Mouse (Mus musculus): ENCODE results near the gene Hdhd3. TPM values are rescaled to one million over a fixed set of nuclear protein-coding genes. Genes with fewer than 3 reads are reported as not detected.

The Hdhd3 gene
- total and polyA plus RNA-seq, 3 experiments, result 3.9 to 9.0 (median 4.0) TPM

- TF ChIP-seq CTCF (IDR thresholded peaks at IDR 0.05) (no peak), EP300 (IDR thresholded peaks at IDR 0.05; ENCODE audit: insufficient read depth, low read depth, low read length) (no peak), POLR2A (IDR thresholded peaks at IDR 0.05; ENCODE audit: insufficient read depth, low read depth, low read length) (no peak)
- H3K4me1 ChIP-seq (ENCODE audit: control insufficient read depth, insufficient read depth, low read length), result no peaks in the 10 kb centered on the region
- DNase-seq, result no peak
- no peak overlapping the region for H3K9ac ChIP-seq (ENCODE audit: low read depth, low read length)
- H3K4me3 ChIP-seq, result no peak overlapping the region
- no peaks in the 10 kb centered on the region for H3K36me3 ChIP-seq (ENCODE audit: control insufficient read depth, insufficient read depth, low read length)
- H3K79me2 ChIP-seq (replicated peaks; ENCODE audit: control insufficient read depth, insufficient read depth, low read length), result no peaks in the 10 kb centered on the region
- no peak overlapping the region for H3K27ac ChIP-seq
- H3K27me3 ChIP-seq (ENCODE audit: control insufficient read depth, insufficient read depth, low read length), result no peaks in the 10 kb centered on the region
- WGBS, result 85% methylated on average over 2 of the region's 2 CpGs
- intact Hi-C loops (cut with DNase I), result no loop called here
Measured at GRCm38 (mm10) chr4:62487914-62488313, 15.4 kb downstream of the Hdhd3 start.

DNA sequence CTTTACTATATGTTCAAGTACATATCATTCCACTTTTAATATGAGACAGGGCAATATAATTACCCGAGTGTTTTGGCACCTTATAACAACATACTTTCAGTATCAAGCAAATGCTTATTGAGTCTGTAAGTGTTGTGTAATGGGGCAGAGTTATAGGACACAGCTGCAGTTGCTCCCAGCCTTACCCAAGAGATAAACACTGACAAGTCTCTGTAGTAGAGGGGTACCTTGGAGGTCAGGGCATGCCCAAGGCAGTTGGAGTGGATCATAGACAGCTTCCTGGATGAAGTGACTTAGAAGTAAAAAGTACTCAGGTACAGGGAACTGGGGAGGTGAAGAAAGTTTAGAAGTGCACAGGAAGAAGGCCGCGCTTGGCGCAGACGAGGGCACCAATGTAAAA, 16.1 kb downstream of the Hdhd3 start:
- Histone ChIP-seq H3K27me3 (ENCODE audit: control insufficient read depth, insufficient read depth, low read length) (no peaks in the 10 kb centered on the region), H3K9ac (ENCODE audit: low read depth, low read length) (no peak overlapping the region), H3K27ac (no peak overlapping the region), H3K79me2 (replicated peaks; ENCODE audit: control insufficient read depth, insufficient read depth, low read length) (no peaks in the 10 kb centered on the region), H3K4me1 (ENCODE audit: control insufficient read depth, insufficient read depth, low read length) (no peaks in the 10 kb centered on the region), H3K36me3 (ENCODE audit: control insufficient read depth, insufficient read depth, low read length) (no peaks in the 10 kb centered on the region), H3K4me3 (no peak overlapping the region)
- intact Hi-C loops (cut with DNase I), result no loop called here
- DNase-seq, result no peak
- WGBS, result 82% methylated on average over 5 of the region's 5 CpGs
- TF ChIP-seq EP300 (IDR thresholded peaks at IDR 0.05; ENCODE audit: insufficient read depth, low read depth, low read length) (no peak), CTCF (IDR thresholded peaks at IDR 0.05) (no peak), POLR2A (IDR thresholded peaks at IDR 0.05; ENCODE audit: insufficient read depth, low read depth, low read length) (no peak)

- WGBS, result 91% methylated on average over 15 of the region's 15 CpGs
- DNase-seq, result no peak
- Histone ChIP-seq H3K36me3 (ENCODE audit: control insufficient read depth, insufficient read depth, low read length) (no peaks in the 10 kb centered on the region), H3K79me2 (replicated peaks; ENCODE audit: control insufficient read depth, insufficient read depth, low read length) (no peaks in the 10 kb centered on the region), H3K4me1 (ENCODE audit: control insufficient read depth, insufficient read depth, low read length) (no peaks in the 10 kb centered on the region), H3K9ac (ENCODE audit: low read depth, low read length) (no peak overlapping the region), H3K27me3 (ENCODE audit: control insufficient read depth, insufficient read depth, low read length) (no peaks in the 10 kb centered on the region), H3K27ac (no peak overlapping the region), H3K4me3 (no peak overlapping the region)
- TF ChIP-seq POLR2A (IDR thresholded peaks at IDR 0.05; ENCODE audit: insufficient read depth, low read depth, low read length) (no peak), EP300 (IDR thresholded peaks at IDR 0.05; ENCODE audit: insufficient read depth, low read depth, low read length) (no peak), CTCF (IDR thresholded peaks at IDR 0.05) (no peak)
- intact Hi-C loops (cut with DNase I), result no loop called here
Measured at GRCm38 (mm10) chr4:62486162-62486696, 17.0 kb downstream of the Hdhd3 start.

DNA sequence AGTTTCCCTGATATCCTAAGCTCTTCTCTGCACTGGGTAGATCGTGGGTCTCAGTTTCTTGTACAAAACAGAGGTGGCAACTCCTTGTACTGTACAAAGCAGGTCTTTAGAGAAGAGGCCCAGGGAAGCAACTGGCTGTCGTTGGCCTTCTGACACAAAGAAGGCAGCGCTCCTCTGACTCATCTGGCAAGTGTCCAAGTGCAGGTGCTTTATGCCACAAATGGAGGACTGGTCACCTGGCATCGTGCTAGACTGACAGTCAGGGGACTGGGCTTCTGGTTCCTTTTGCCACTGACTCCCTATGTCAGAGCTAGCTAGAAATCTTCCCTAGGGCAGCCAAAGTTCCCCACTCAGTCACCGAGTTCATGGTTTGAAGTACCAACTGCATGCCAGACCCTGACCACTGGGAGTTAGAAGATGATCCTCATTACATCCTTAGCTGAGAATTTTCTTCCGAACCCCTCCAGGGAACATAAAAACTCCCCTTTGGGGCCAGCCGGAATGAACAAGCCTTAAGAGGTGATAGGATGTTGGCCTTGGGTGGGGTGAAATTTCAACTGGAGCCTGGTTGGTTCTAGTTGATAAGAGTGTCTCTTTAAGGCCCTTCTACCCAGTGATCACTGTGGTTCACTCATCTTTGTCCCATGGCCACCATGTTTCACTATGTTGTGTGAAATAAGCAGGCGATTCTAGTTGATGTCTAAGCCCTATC, 17.7 kb downstream of the Hdhd3 start:
- no peaks in the 10 kb centered on the region for H3K27me3 ChIP-seq (ENCODE audit: control insufficient read depth, insufficient read depth, low read length)
- no peak overlapping the region for H3K27ac ChIP-seq
- no peaks in the 10 kb centered on the region for H3K36me3 ChIP-seq (ENCODE audit: control insufficient read depth, insufficient read depth, low read length)
- no peaks in the 10 kb centered on the region for H3K79me2 ChIP-seq (replicated peaks; ENCODE audit: control insufficient read depth, insufficient read depth, low read length)
- no peak overlapping the region for H3K9ac ChIP-seq (ENCODE audit: low read depth, low read length)
- WGBS, result 76% methylated on average over 8 of the region's 8 CpGs
- intact Hi-C loops (cut with DNase I), result no loop called here
- no peak overlapping the region for H3K4me3 ChIP-seq
- DNase-seq, result no peak
- TF ChIP-seq POLR2A (IDR thresholded peaks at IDR 0.05; ENCODE audit: insufficient read depth, low read depth, low read length) (no peak), EP300 (IDR thresholded peaks at IDR 0.05; ENCODE audit: insufficient read depth, low read depth, low read length) (no peak), CTCF (IDR thresholded peaks at IDR 0.05) (no peak)
- H3K4me1 ChIP-seq (ENCODE audit: control insufficient read depth, insufficient read depth, low read length), result no peaks in the 10 kb centered on the region; the same call in 1 of the 2 replicates

DNA sequence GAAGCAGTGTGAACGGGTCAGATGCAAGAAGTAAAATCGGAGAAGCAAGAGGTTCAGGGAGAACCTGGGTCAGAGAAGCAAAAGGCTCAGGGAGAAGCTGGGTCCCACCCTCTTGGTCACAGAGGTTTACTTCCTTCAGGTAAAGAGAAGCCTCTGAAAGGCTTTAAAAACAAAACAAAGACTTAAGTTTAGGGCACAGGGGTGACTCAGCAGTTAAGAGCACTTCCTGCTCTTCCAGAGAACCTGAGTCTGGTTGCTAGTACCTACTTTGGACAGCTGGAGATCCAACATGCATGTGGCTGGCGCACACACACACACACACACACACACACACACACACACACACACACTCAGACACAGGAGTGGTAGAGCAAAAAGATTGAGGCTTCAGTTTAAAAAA, 18.3 kb downstream of the Hdhd3 start:
- intact Hi-C loops (cut with DNase I), result no loop called here
- H3K4me3 ChIP-seq, result no peak overlapping the region
- no peaks in the 10 kb centered on the region; the same call in 1 of the 2 replicates for H3K4me1 ChIP-seq (ENCODE audit: control insufficient read depth, insufficient read depth, low read length)
- WGBS, result 78% methylated on average over 3 of the region's 3 CpGs
- no peaks in the 10 kb centered on the region for H3K27me3 ChIP-seq (ENCODE audit: control insufficient read depth, insufficient read depth, low read length)
- H3K79me2 ChIP-seq (replicated peaks; ENCODE audit: control insufficient read depth, insufficient read depth, low read length), result no peaks in the 10 kb centered on the region
- H3K27ac ChIP-seq, result no peak overlapping the region
- no peaks in the 10 kb centered on the region for H3K36me3 ChIP-seq (ENCODE audit: control insufficient read depth, insufficient read depth, low read length)
- no peak overlapping the region for H3K9ac ChIP-seq (ENCODE audit: low read depth, low read length)
- no peak for DNase-seq
- TF ChIP-seq EP300 (IDR thresholded peaks at IDR 0.05; ENCODE audit: insufficient read depth, low read depth, low read length), result no peak
- no peak for TF ChIP-seq CTCF (IDR thresholded peaks at IDR 0.05)
- no peak for TF ChIP-seq POLR2A (IDR thresholded peaks at IDR 0.05; ENCODE audit: insufficient read depth, low read depth, low read length)

Measured in heart, adult 2 months (tissue).